Mouse (Mus musculus) frontal cortex, postnatal 14 days (tissue): ENCODE results near the gene Tnf.

ENCODE experiments used
- DNase-seq, 2 experiments: peaks; one replicate each; pipeline ENCODE4 v3.0.0; 2022; ENCODE audit warnings: low spot score in 2 of 2

The Tnf gene

GRCm38 (mm10) chr17:35155451-35155850, 46.4 kb downstream of the Tnf start:
- no peak for DNase-seq

- no peak for DNase-seq
Measured at GRCm38 (mm10) chr17:35154616-35155015, 47.2 kb downstream of the Tnf start.

GRCm38 (mm10) chr17:35153931-35154330, 47.9 kb downstream of the Tnf start:
- DNase-seq = no peak

- DNase-seq = no peak
Measured at GRCm38 (mm10) chr17:35153077-35153476, 48.7 kb downstream of the Tnf start.

GRCm38 (mm10) chr17:35152121-35152520, 49.7 kb downstream of the Tnf start:
- DNase-seq = no peak
